Mouse (Mus musculus) kidney, postnatal 0 days (tissue): Measurements from ENCODE around the gene Epha1. TPM values are rescaled to one million over a fixed set of nuclear protein-coding genes. Genes with fewer than 3 reads are reported as not detected.

Experiments used
- ATAC-seq: fragments of 200-750 bp; cut with Nextera tagmentation; replicated peaks from 2 replicates; pipeline ENCODE4 v1.8.0; 2017; ENCODE audit warnings: low read depth, moderate number of reproducible peaks, moderate TSS enrichment, moderate library complexity; ENCODE audit not compliant: low FRiP score
- DNase-seq: peaks from one replicate; pipeline ENCODE4 v3.0.0-alpha.2; 2016; ENCODE audit warnings: low spot score
- H3K27ac ChIP-seq: fragments of 300-500 bp; sonication (generic); 2 replicates; pipeline ENCODE4 v1.5.1; 2014; ENCODE audit warnings: mild to moderate bottlenecking
- H3K27me3 ChIP-seq: fragments of 300-500 bp; sonication (generic); 2 replicates; pipeline ENCODE4 v1.6.1; 2014; ENCODE audit warnings: low read length, mixed read lengths; ENCODE audit not compliant: insufficient read depth
- H3K36me3 ChIP-seq: fragments of 300-500 bp; sonication (generic); 2 replicates; pipeline ENCODE4 v1.6.1; 2014; ENCODE audit warnings: low read length, mixed read lengths; ENCODE audit not compliant: insufficient read depth
- H3K4me1 ChIP-seq: fragments of 300-500 bp; sonication (generic); replicated peaks from 2 replicates; pipeline ENCODE4 v1.6.1; 2014; ENCODE audit warnings: antibody characterized with exemption, low read length, mixed read lengths; ENCODE audit not compliant: insufficient read depth
- H3K4me2 ChIP-seq: fragments of 300-500 bp; sonication (generic); 2 replicates; pipeline ENCODE4 v1.6.1; 2014; ENCODE audit warnings: mild to moderate bottlenecking, low read length, moderate library complexity, mixed read lengths
- H3K4me3 ChIP-seq: fragments of 300-500 bp; sonication (generic); replicated peaks from 2 replicates; pipeline ENCODE4 v1.5.1; 2014; ENCODE audit warnings: low read depth, low read length
- H3K9ac ChIP-seq: fragments of 300-500 bp; sonication (generic); 2 replicates; pipeline ENCODE4 v1.6.1; 2014; ENCODE audit warnings: low read depth, low read length
- H3K9me3 ChIP-seq: fragments of 300-500 bp; sonication (generic); replicated peaks from 2 replicates; pipeline ENCODE4 v1.6.1; 2016; ENCODE audit warnings: low read length, inconsistent platforms, mixed read lengths
- CTCF ChIP-seq: IDR thresholded peaks from 2 replicates; pipeline ENCODE4 v1.5.1; 2016; ENCODE audit warnings: antibody characterized with exemption, low read depth, mild to moderate bottlenecking, moderate library complexity
- WGBS: fragments of 180-500 bp; shearing (Covaris S2); extraction: QIAGEN DNeasy Blood & Tissue Kit; methylation state at CpG from one replicate; pipeline ENCODE4 v1.1.7; 2014; 5-methylcytosine and 5-hydroxymethylcytosine counted together
- polyA plus RNA-seq: library from polyadenylated mRNA; unstranded; fragments of >200 nt; fragmentation: Nextera tagmentation; extraction: Ambion mirVana; gene quantifications from 2 replicates; pipeline ENCODE4 v1.2.1, GENCODE M21; 2015

The Epha1 gene
- polyA plus RNA-seq, 1 experiment from 2014 or later: 6.6 TPM

DNA sequence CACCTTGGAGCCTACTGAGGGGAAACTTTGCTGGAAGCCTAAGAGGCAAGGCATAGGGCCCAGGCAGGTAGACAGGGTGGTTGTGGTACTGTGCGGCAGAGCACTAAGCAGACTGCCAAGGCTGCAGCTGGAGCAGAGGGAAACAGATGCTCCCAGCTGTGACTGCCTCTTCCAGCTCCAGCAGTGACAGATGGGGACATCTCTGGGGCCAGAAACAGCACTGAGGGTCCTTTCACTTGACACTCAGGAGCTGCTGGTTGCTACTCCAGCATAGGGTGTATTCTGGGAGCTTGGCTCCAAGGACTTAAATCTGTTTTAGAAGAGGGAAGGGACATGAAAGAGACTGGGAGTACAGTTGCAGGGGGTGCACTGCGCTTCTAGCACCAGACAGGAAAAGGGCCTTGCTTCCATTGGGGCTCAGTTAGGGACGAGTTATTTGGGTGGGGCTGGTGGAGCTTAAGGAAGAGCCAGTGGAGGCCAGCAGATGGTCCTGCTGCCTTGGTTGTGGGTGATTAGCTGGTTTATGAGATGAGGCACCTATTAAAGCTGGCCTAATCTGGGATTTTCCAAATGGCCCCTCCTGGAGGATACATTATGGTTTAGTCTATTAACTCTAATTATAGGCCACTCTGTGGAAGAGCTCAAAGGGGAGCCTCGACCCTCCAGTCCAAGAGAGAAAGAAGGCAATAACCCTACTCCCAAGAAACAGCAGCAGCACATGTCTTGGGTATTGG, 2.3 kb downstream of the Epha1 start:
- no peak overlapping the region for H3K4me3 ChIP-seq
- no peaks in the 10 kb centered on the region for H3K36me3 ChIP-seq
- H3K27ac ChIP-seq: no peak overlapping the region
- ATAC-seq (no peak), DNase-seq (no peak)
- H3K4me2 ChIP-seq: no peak overlapping the region
- TF ChIP-seq CTCF: no peak
- WGBS: 54% methylated on average over 4 of the region's 4 CpGs
- H3K9me3 ChIP-seq: no peaks in the 10 kb centered on the region
- no peak overlapping the region for H3K9ac ChIP-seq
- no peaks in the 10 kb centered on the region for H3K27me3 ChIP-seq
- H3K4me1 ChIP-seq: peaks cover 13% of the 10 kb centered on the region; the same call in 1 of the 2 replicates

DNA sequence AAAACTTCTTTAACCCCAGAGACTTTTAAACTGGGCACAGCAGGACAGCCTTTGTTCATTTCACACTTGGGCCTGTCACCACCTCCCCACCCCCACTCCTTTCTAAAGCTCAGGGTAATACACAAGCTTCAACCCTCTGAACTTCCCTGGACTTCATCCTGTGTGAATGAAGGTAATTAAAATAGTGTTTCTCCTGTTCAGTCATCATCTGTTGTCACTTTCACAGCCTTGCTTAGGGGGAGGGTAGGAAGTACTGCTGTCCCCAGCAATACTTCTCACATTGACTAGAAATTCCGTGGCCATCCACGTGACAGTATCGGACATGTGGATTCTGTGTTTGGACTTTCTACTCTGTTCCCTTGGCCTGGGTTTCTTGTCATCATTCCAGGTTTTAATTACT, 3.2 kb downstream of the Epha1 start:
- Histone ChIP-seq H3K4me2 (no peak overlapping the region), H3K4me1 (peaks cover 13% of the 10 kb centered on the region; the same call in 1 of the 2 replicates), H3K27me3 (no peaks in the 10 kb centered on the region), H3K36me3 (no peaks in the 10 kb centered on the region), H3K4me3 (no peak overlapping the region), H3K9me3 (no peaks in the 10 kb centered on the region), H3K9ac (no peak overlapping the region), H3K27ac (no peak overlapping the region)
- 34% methylated on average over 3 of the region's 3 CpGs for WGBS
- no peak for TF ChIP-seq CTCF
- DNase-seq (no peak), ATAC-seq (no peak)

DNA sequence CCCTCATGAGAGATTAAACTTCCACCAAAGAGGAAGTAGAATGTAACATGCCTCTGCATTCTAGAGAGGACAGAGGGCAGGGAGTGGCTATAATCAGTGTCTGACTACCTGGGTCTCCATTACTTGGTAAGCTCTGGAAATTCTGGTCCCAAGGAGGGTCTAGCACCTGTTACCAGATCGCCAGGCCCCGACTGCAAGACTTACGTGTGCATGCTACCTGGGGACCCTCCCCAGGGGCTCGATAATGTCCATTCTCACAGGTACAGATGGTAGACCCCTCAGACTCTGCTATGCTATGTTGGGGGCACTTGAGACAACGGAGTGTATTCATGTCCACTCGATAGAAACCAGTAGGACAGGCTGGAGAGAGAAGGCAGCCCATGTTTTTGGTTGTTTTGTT, 7.9 kb downstream of the Epha1 start:
- no peaks in the 10 kb centered on the region for H3K4me1 ChIP-seq
- WGBS: 92% methylated on average over 6 of the region's 6 CpGs
- DNase-seq (no peak), ATAC-seq (no peak)
- H3K9ac ChIP-seq: no peak overlapping the region
- no peak overlapping the region for H3K4me3 ChIP-seq
- H3K27ac ChIP-seq: no peak overlapping the region
- no peaks in the 10 kb centered on the region for H3K9me3 ChIP-seq
- TF ChIP-seq CTCF: no peak
- H3K4me2 ChIP-seq: no peak overlapping the region
- H3K27me3 ChIP-seq: no peaks in the 10 kb centered on the region
- H3K36me3 ChIP-seq: peaks cover 4% of the 10 kb centered on the region

DNA sequence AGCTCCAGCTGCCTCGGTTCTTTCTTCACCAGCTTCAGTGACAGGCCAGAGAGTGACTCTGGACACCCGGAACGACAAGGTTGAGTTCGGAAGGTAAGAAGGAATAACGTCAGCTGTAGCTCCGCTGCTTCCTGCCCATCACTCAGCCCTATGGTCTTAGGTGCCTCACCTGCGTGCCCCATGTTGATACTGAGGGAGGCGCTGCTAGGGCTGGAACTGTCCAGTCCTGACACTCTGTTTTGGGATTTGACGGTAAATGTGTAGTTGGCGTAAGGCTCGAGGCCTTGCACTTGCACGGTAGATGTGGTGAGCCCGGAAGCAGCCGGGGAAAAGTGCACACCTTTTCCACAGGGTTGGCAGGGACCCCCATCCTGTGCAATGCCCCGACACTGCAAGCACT, 8.5 kb downstream of the Epha1 start:
- 88% methylated on average over 15 of the region's 15 CpGs for WGBS
- ATAC-seq: no peak
- H3K36me3 ChIP-seq: peaks cover 10% of the 10 kb centered on the region

DNA sequence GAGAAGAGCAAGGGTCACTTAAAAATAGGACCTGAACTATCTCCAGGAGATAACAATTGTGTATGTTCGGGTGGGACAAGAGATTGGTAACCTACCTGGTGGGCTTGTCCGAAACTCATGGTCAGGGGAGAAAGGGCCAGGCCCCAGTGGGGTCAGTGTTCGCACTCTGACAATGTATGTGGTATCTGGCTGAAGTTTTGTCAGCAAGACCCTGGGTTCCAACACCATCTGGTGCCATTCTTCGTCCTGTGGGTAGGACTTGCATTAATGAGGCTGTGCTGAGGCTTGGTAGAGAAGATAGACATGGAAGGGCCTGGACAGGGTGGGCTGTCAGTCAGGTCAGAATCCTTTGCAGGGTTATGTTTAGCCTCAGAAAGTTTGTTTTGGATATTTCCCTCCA, 9.0 kb downstream of the Epha1 start:
- H3K27ac ChIP-seq: no peak overlapping the region
- 85% methylated on average over 4 of the region's 4 CpGs for WGBS

More for the DNA sequence above, 8.5 kb downstream of the Epha1 start:
- Histone ChIP-seq H3K9ac (no peak overlapping the region), H3K27ac (no peak overlapping the region), H3K4me3 (no peak overlapping the region), H3K4me2 (no peak overlapping the region), H3K27me3 (no peaks in the 10 kb centered on the region), H3K4me1 (no peaks in the 10 kb centered on the region), H3K9me3 (no peaks in the 10 kb centered on the region)
- no peak for DNase-seq
- TF ChIP-seq CTCF: no peak

DNA sequence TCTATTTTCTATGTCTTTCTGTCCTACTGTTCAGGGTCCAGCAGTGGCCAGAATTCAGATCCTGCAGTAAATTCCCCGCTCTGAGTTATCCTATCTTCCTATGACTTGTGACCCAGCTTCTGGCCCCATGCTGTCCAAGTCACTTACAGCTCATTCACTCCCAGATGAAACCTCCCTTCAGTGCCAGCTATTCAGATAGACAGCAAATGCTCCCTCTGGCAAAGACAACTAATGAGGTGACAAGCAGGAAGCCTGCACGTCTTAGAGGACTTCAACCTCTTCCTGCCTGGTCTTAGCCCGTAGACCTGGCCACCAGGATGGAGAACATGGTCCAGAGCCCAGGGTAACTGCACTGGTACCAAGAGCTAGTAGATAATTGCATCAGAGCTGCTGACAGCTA, 10.1 kb downstream of the Epha1 start:
- no peak overlapping the region for H3K4me2 ChIP-seq
- 44% methylated on average over 3 of the region's 3 CpGs for WGBS
- H3K27ac ChIP-seq: no peak overlapping the region
- no peaks in the 10 kb centered on the region for H3K9me3 ChIP-seq
- no peak for DNase-seq
- H3K36me3 ChIP-seq: peaks cover 26% of the 10 kb centered on the region
- no peak overlapping the region for H3K9ac ChIP-seq
- no peaks in the 10 kb centered on the region for H3K27me3 ChIP-seq
- no peak for TF ChIP-seq CTCF
- no peak overlapping the region for H3K4me3 ChIP-seq
- no peak for ATAC-seq
- H3K4me1 ChIP-seq: no peaks in the 10 kb centered on the region

More for the DNA sequence above, 9.0 kb downstream of the Epha1 start:
- DNase-seq (no peak), ATAC-seq (no peak)
- Histone ChIP-seq H3K36me3 (peaks cover 16% of the 10 kb centered on the region), H3K4me1 (no peaks in the 10 kb centered on the region), H3K4me2 (no peak overlapping the region), H3K9me3 (no peaks in the 10 kb centered on the region), H3K9ac (no peak overlapping the region), H3K4me3 (no peak overlapping the region), H3K27me3 (no peaks in the 10 kb centered on the region)
- no peak for TF ChIP-seq CTCF

DNA sequence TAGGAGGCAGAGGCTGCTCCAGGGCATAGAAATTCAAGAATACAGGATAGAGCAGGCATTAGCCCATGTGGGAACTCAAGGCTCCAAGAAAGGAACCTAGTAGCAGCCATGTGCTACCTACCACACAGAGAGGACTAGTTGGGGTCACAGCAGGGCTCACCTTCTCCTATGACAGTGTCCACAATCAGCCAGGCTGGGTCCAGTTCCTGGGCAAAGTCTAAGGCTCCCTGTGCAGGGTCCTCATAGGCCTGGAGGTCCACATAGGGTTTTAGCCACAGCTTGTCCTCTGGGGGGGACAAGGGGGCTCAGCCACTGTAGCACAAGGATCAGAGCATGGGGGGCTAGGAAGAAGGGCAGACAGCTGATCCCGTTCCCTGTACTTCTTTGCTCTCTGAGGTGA, 10.6 kb downstream of the Epha1 start:
- Histone ChIP-seq H3K27me3 (no peaks in the 10 kb centered on the region), H3K9me3 (no peaks in the 10 kb centered on the region), H3K27ac (no peak overlapping the region), H3K4me1 (no peaks in the 10 kb centered on the region), H3K4me3 (no peak overlapping the region), H3K9ac (no peak overlapping the region), H3K4me2 (no peak overlapping the region), H3K36me3 (peaks cover 31% of the 10 kb centered on the region)
- TF ChIP-seq CTCF: no peak
- WGBS: 100% methylated on average over 1 of the region's 1 CpGs
- ATAC-seq: no peak
- DNase-seq: no peak
